Mouse (Mus musculus): ENCODE data around the gene Rtn3.

GRCm38 (mm10) chr19:7456803-7457202 lies 26.3 kb downstream of the Rtn3 start:
- TF ChIP-seq CTCF (IDR thresholded peaks at IDR 0.05; ENCODE audit: borderline replicate concordance, control insufficient read depth, extremely low read depth, insufficient read depth, low read length, poor library complexity) (no peak), POLR2A (IDR thresholded peaks at IDR 0.05; ENCODE audit: control insufficient read depth, extremely low read depth, insufficient read depth, low read length, poor library complexity) (no peak)
